14 mouse cellular contexts compared by ENCODE assay signal in genomic region chr8:109463075-109463474, GRCm38 (mm10). TPM values are rescaled to one million over a fixed set of nuclear protein-coding genes. Genes with fewer than 3 reads are reported as not detected.
DNase-seq lines count a peak whose midpoint lies in the region; ATAC-seq and TF ChIP-seq lines count a peak whose summit lies in the region.
"Had no signal": no experiment of that assay in that cellular context is flagged by ENCODE, and none has a peak within 500 bp of the region (broad histone marks: within the 10 kb centered on the region; RNA-seq: fewer than 3 reads in every experiment).

No protein-coding gene starts in this region.

- H3K36me3 ChIP-seq in E14TG2a.4 (ENCODE audit: insufficient read depth, low read length), result no peaks in the 10 kb centered on the region
- H3K36me3 ChIP-seq in hindbrain, postnatal 0 days (ENCODE audit: insufficient read depth, low read length), result no peaks in the 10 kb centered on the region
- no peaks in the 10 kb centered on the region for H3K36me3 ChIP-seq in lung, postnatal 0 days (ENCODE audit: insufficient read depth, low read length)

- peaks cover 10% of the 10 kb centered on the region; the same call in 1 of the 2 replicates for H3K27me3 ChIP-seq in E14TG2a.4 (ENCODE audit: insufficient read depth, low read length)
- H3K27me3 ChIP-seq in hindbrain, postnatal 0 days (ENCODE audit: insufficient read depth, low read length), result no peaks in the 10 kb centered on the region
- no peaks in the 10 kb centered on the region for H3K27me3 ChIP-seq in lung, postnatal 0 days (replicated peaks; ENCODE audit: insufficient read depth, low read length)

- no peak for ATAC-seq in hindbrain, postnatal 0 days
- no peak for ATAC-seq in monocyte, adult 5-6 weeks (replicated peaks; ENCODE audit: insufficient number of reproducible peaks, low FRiP score, low TSS enrichment, poor library complexity, severe bottlenecking)
- no peak for ATAC-seq in lung, postnatal 0 days

- whole genome bisulfite sequencing in hindbrain, postnatal 0 days, result 15% methylated on average over 2 of the region's 2 CpGs
- 18% methylated on average over 2 of the region's 2 CpGs for WGBS in lung, postnatal 0 days

- no peaks in the 10 kb centered on the region for H3K9me3 ChIP-seq in E14TG2a.4 (ENCODE audit: low read length)
- no peaks in the 10 kb centered on the region for H3K9me3 ChIP-seq in hindbrain, postnatal 0 days (ENCODE audit: low read length)
- no peaks in the 10 kb centered on the region for H3K9me3 ChIP-seq in lung, postnatal 0 days (ENCODE audit: low read length)

- H3K9ac ChIP-seq in hindbrain, postnatal 0 days (replicated peaks; ENCODE audit: low read length), result no peak overlapping the region
- no peak overlapping the region for H3K9ac ChIP-seq in lung, postnatal 0 days (replicated peaks; ENCODE audit: low read depth)

- DNase-seq in layer of hippocampus, adult 11-12 months (ENCODE audit: low spot score), result peak; percentile 15
- DNase-seq in layer of hippocampus, postnatal 36 days, result no peak
- DNase-seq in R1 (ENCODE audit: low read depth, low spot score), result peak; percentile 45
- DNase-seq in hindbrain, postnatal 0 days (ENCODE audit: low spot score), result peak; percentile 52
- DNase-seq in cerebellum, adult 9-10 months, result no peak
- DNase-seq in lung, postnatal 0 days (ENCODE audit: low spot score), result no peak
- DNase-seq: gastrocnemius, postnatal 10 days; kidney, postnatal 36 days; lung, adult 2 months; spleen, adult 18-20 months; thymus, postnatal 14 days had no signal

- peaks cover 59% of the 10 kb centered on the region for H3K4me1 ChIP-seq in E14TG2a.4 (replicated peaks; ENCODE audit: low read depth, low read length)
- H3K4me1 ChIP-seq in hindbrain, postnatal 0 days (ENCODE audit: insufficient read depth, low read length), result peaks cover 22% of the 10 kb centered on the region; the same call in 1 of the 2 replicates
- H3K4me1 ChIP-seq in lung, postnatal 0 days (ENCODE audit: insufficient read depth, low read depth, low read length), result no peaks in the 10 kb centered on the region

- no peak overlapping the region for H3K4me2 ChIP-seq in hindbrain, postnatal 0 days (ENCODE audit: low read depth, low read length)
- no peak overlapping the region for H3K4me2 ChIP-seq in lung, postnatal 0 days (replicated peaks; ENCODE audit: low read depth, low read length)

- 0 out of 2 replicates have a peak overlapping the region, but pooled peaks have one; percentile 68 for H3K27ac ChIP-seq in hindbrain, postnatal 0 days
- no peak overlapping the region for H3K27ac ChIP-seq in lung, postnatal 0 days (ENCODE audit: low read length)

- no peak for TF ChIP-seq EP300 in lung, postnatal 0 days (IDR thresholded peaks at IDR 0.05)

- no peak for TF ChIP-seq CTCF in E14TG2a.4 (conservative IDR thresholded peaks at IDR 0.05; ENCODE audit: low read length)
- TF ChIP-seq CTCF in hindbrain, postnatal 0 days (IDR thresholded peaks at IDR 0.05; ENCODE audit: low read depth), result no peak
- TF ChIP-seq CTCF in lung, postnatal 0 days (IDR thresholded peaks at IDR 0.05), result no peak

- 0 out of 2 replicates have a peak overlapping the region, but pooled peaks have one; percentile 3 for H3K4me3 ChIP-seq in E14TG2a.4 (replicated peaks; ENCODE audit: low read length)
- H3K4me3 ChIP-seq in hindbrain, postnatal 0 days (ENCODE audit: low read length), result no peak overlapping the region
- no peak overlapping the region for H3K4me3 ChIP-seq in lung, postnatal 0 days (ENCODE audit: low read depth, low read length)

RNA-seq across cellular contexts. Expression of gene Pmfbp1, which starts 30.8 kb away (rescaled TPM):
- under 1 TPM in 1 of 2 experiments, not detected in 1; 0.10 TPM for total RNA-seq in layer of hippocampus, postnatal 36 days (2021)
- total RNA-seq in hindbrain, postnatal 0 days (2014; rRNA removed), result 2.0 and 2.9 TPM in 2 replicates
- 1.2 and 1.3 TPM in 2 replicates for polyA plus RNA-seq in hindbrain, postnatal 0 days (2015; fragmentation: Nextera tagmentation; extraction: Ambion mirVana)
- total RNA-seq in monocyte, adult 5-6 weeks (2017), result 0.38 to 1.2 TPM in 2 of 3 replicates, not detected in the other
- polyA plus RNA-seq in lung, postnatal 0 days (2015; fragmentation: Nextera tagmentation; extraction: Ambion mirVana), result not detected in 2 replicates
- total RNA-seq: gastrocnemius, postnatal 10 days; hematopoietic stem cell, adult 5-6 weeks had no signal

Comparison
In these comparisons a context has a peak if more than half of its experiments do, and no peak if none do; other contexts are left out.
1. DNase-seq: peak in layer of hippocampus, adult 11-12 months (single experiment), R1 (single experiment) and hindbrain, postnatal 0 days (single experiment); none in layer of hippocampus, postnatal 36 days (0 of 2), cerebellum, adult 9-10 months (single experiment) and lung, postnatal 0 days (single experiment).